Mouse (Mus musculus) cerebellum, adult 8-10 months (tissue): Measurements from ENCODE around the gene Tekt4.
A peak's percentile ranks its signal among the peaks of the same experiment; 100 is the strongest.

Experiments used
- DNase-seq: peaks from one replicate; pipeline ENCODE4 v3.0.0; 2022

The Tekt4 gene

GRCm38 (mm10) chr17:25480152-25480551 lies 25.7 kb downstream of the Tekt4 start:
- DNase-seq: no peak

- DNase-seq: no peak
Observed at GRCm38 (mm10) chr17:25480820-25481219, 26.4 kb downstream of the Tekt4 start.

- no peak for DNase-seq
Observed at GRCm38 (mm10) chr17:25482092-25482491, 27.7 kb downstream of the Tekt4 start.

DNA sequence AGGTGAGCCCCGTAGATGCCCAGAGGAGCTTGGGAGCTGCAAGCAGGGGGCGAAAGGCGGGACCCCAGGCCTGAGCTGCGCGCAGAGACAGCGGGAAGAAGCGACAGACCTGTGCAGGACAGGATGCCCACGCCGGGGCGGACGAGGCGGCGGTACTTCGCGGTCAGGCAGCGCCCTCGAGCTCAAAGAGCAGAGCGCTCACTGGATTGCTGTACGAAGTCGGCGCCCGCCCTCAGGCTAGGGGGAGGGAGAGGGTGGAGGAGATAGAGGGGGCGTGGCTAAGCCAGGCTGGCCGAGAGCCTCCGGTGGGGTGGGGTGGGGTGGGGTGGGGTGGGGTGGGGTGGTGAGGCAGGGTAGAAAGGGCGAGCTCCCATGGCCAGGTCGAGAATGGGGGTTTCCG lies 42.6 kb downstream of the Tekt4 start, which contains the start of gene Sstr5:
TSS of gene Sstr5 (minus strand) at position 276 of the 400 bp plus-strand sequence.
- DNase-seq: no peak

GRCm38 (mm10) chr17:25502599-25502998 lies 48.2 kb downstream of the Tekt4 start:
- no peak for DNase-seq

DNA sequence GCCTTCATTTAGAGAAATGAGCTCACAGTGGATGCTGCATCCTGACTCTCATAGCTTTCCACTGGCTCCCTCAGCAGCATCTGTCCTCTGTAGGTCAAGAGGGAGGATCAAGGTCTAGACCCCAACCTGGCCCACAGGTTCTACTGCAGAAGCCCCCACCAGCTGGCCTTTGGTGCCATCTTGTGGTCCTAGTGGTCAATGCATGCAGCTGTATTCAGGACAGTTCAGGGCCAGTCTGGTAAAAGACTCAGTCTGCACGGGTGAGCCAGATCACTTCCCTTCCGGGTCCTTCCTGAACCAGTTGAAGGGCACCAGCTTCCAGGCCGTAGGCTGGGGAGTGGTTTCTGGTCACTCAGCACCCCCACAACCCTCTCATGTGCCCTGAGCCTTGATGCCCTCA lies 53.4 kb downstream of the Tekt4 start:
- DNase-seq: peak; percentile 32

DNA sequence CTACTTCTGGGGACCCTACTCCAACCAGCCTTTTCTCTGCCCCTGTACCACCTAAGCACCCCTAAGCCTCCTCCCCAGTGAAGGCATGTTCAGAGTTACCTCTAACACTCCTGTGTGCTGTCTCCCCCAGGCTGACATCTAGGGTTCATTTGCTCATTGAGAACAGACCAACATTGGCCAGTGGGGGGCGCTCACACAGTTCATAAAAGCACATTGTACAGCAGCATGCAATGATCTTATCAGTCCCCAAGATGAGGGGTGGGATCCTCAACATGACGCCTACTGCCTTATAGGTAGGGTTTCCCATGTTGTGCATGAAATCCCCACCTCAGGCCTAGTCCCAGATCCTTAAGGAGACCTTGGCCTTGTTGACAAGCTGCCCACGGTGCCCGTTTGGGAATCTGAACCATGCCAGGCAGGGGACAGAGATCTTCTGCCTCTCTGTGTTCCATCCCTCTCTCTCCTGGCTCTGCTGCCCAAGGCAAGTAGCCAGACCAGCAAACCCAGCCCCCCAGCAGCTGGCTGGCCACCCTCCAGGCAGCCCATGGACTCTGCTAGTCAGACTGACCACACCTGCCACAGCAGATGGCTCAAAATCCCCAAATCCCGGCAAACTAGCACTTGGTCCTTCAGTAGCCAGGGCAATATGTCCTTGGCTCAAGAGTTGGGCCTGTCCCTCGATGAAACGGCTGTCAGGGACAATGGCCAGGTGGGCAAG lies 54.6 kb downstream of the Tekt4 start:
- peak; percentile 37 for DNase-seq

GRCm38 (mm10) chr17:25510074-25510830 lies 55.8 kb downstream of the Tekt4 start:
- no peak for DNase-seq

DNA sequence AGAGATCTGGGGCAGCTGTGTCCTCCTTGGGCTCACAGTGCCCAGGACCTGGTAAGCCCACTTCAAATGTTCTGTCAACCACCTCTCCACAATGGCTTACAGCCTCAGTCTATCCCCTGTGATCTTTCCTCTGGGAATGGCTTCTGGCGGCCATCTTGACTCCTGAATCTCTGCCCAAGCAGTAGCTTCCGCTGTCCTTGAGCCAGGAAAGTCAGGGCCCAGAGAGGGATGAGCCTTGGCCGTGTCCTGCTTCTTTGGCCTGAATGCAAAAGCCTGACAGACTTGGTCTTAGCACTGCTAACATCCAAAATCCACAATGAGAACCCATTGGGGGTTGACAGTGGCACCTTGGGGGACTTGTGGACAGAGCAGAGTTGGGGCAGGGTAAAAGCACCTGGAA lies 57.5 kb downstream of the Tekt4 start:
- no peak for DNase-seq

DNA sequence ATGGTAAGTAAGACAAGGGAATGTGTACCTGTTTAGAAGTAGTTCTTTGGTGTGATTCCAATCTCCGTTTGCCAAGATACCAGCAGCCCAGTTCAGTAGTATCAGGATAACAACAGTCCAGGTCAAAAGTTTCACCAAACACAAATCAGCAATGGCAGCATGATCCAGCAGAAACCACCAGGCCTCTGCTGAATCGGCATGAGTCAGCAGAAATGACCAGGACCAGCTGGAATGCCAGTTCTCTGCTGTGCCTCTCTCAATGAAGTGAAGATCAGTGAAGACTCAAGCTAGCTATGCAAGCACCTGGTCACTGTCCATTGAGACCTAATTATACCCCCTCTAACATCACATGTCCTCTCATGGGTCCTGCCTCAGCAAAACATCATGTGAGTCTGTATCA lies 59.6 kb downstream of the Tekt4 start:
- no peak for DNase-seq

GRCm38 (mm10) chr17:25516315-25516714 lies 61.9 kb downstream of the Tekt4 start:
- DNase-seq: no peak

GRCm38 (mm10) chr17:25518144-25518543 lies 63.7 kb downstream of the Tekt4 start:
- DNase-seq: peak; percentile 5

- DNase-seq: peak; percentile 6
Observed at GRCm38 (mm10) chr17:25519511-25519910, 65.1 kb downstream of the Tekt4 start.

DNA sequence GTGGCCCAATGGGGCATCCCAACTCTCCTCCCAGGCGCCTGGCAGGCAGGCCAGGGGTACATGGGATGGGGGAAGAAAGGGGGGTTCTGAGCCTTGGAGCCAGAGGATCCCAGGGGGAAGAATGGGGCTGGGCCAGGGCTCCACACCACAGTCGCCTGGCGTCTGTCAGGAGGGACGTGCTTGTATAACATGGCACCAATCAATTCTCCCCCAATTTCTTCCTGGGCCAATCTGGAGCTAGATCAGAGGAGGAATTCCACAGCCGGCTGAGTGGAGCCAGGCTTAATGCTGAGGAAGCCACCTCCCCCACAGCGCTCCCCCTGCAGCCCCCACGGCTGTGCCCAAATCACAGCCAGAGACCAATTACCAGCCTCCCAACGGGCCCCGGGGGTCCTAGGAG lies 66.1 kb downstream of the Tekt4 start:
- no peak for DNase-seq

DNA sequence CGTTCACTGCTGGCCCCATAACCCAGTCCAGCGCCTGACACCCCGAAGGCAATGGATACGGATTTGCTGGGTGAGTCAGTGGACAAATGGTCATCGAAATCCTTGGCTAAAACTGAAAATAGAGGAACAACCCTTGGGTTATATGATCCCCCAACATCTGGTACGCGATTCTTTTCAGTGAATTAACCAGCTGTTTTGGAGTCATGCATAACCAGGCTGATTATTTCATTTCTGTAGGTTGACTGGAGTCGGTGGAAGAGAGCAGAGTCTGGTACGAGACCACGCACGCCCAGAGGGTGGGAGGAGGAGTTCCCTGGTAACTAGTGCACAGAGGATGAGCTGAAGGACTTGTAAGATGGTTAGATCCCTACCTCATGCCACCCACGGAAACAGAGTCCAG lies 67.7 kb downstream of the Tekt4 start:
- no peak for DNase-seq
